Mouse (Mus musculus): Measurements from ENCODE around the gene Olfr1251.
"Not testable (repeated sequence)": the region's sequence is repeated elsewhere in the genome, so short reads cannot be mapped to it uniquely, and the experiment has no call there.

Gene Olfr1251

DNA sequence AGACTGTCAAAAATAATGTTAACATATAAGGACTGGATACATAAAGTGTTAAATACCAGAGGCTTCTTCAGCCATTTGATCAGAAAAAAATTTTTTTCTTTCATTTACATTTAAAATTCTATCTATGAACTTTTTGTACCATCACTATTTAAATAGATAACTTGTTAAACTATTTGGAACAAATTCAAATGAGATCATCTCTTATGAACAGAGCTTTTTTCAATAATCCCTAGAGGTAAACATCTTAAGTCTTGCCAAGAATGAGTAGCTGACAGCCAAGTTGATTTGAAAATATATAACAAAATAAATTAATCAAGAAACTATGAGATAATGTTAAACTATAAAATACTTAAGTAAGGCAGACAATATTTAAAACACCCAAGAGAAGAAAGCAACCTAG lies at the start of gene Olfr1251:
Gene Olfr1251 (minus strand): TSS at position 101 of the 400 bp plus-strand sequence.
- DNase-seq, result no peak

DNA sequence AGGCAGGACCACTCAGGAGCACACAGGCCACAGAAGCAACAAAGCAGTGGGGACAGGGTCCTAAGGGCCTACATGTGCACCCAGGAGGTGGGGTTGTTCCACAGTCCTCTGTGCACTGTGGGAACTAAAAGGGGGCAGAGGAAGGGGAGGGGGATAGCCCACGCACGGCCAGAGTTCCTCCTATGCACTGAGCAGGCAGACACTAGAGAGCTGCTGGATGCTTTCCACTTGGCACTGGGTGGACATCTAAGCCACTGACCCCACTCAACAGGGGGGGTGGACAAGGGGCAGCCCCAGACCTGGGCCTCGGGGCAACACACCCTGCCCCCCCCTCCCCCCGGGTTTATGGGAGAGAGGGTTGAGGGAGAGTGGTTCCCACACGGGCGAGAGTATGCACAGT lies 20.2 kb upstream of the Olfr1251 start:
- no peak for DNase-seq

DNA sequence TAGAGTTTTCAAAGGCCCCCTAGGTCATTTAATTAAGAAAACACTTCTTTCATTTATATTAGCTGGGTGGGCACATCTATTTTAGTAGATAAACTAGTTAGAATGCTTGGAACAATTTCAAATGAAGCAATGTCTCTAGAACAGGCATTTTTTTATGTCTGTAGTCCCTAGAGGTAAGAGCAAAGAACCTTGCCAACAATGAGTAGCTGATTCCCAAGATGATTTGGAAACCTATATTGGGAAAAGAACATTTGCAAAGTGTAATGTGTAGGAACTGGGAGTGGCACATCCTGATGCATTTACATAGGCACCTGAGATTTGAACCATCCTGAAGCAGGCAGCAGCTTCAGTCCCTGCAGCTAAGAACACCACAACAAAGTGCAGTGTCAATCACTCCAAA lies 10.4 kb downstream of the Olfr1251 start, which contains the start of gene Olfr1250:
Gene Olfr1250 (minus strand): TSS at position 101 of the 400 bp plus-strand sequence.
- no peak for DNase-seq

DNA sequence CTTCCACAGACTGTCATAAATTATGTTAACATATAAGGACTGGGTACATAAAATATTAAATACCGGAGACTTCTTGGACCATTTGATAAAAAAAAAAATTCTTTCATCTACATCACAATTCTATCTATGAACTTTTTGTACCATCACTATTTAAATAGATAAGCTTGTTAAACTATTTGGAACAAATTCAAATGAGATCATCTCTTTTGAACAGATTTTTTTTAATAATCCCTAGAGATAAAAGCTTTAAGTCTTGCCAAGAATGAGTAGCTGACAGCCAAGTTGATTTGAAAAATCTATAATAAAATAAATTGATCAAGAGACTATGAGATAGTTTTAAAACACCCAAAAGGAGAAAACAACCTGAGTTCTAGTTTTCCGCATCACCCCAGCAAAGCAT lies 36.9 kb downstream of the Olfr1251 start, which contains the start of gene Olfr1249:
Gene Olfr1249 (minus strand): TSS at position 101 of the 400 bp plus-strand sequence.
- no peak for DNase-seq

DNA sequence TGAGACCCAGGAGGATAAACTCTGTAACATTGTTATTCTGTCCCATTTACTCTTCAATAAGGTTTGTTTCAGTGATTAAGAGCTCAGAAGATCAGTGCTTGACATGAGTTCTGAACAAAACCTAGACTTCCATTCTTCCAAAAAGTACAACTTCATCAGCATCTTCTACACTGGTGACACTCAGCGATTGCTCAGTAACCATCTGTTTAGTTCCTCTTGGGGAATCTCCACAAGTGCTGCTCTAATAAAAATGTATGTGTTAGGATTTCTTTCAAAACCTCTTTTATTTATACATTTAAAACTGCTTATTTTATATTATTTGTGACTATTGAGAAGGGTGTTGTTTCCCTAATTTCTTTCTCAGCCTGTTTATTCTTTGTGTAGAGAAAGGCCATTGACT lies 53.6 kb downstream of the Olfr1251 start, which contains the start of gene Olfr1248:
Gene Olfr1248 (minus strand): TSS at position 101 of the 400 bp plus-strand sequence.
- DNase-seq, result not testable (repeated sequence)
